Mouse (Mus musculus) kidney, postnatal 0 days (tissue): ENCODE measurements around the gene Svep1. TPM values are rescaled to one million over a fixed set of nuclear protein-coding genes. Genes with fewer than 3 reads are reported as not detected.

Source experiments
- ATAC-seq: fragments of 200-750 bp; cut with Nextera tagmentation; replicated peaks from 2 replicates; pipeline ENCODE4 v1.8.0; 2017; ENCODE audit warnings: low read depth, moderate number of reproducible peaks, moderate TSS enrichment, moderate library complexity; ENCODE audit not compliant: low FRiP score
- DNase-seq: peaks from one replicate; pipeline ENCODE4 v3.0.0-alpha.2; 2016; ENCODE audit warnings: low spot score
- H3K27ac ChIP-seq: fragments of 300-500 bp; sonication (generic); 2 replicates; pipeline ENCODE4 v1.5.1; 2014; ENCODE audit warnings: mild to moderate bottlenecking
- H3K27me3 ChIP-seq: fragments of 300-500 bp; sonication (generic); 2 replicates; pipeline ENCODE4 v1.6.1; 2014; ENCODE audit warnings: low read length, mixed read lengths; ENCODE audit not compliant: insufficient read depth
- H3K36me3 ChIP-seq: fragments of 300-500 bp; sonication (generic); 2 replicates; pipeline ENCODE4 v1.6.1; 2014; ENCODE audit warnings: low read length, mixed read lengths; ENCODE audit not compliant: insufficient read depth
- H3K4me1 ChIP-seq: fragments of 300-500 bp; sonication (generic); replicated peaks from 2 replicates; pipeline ENCODE4 v1.6.1; 2014; ENCODE audit warnings: antibody characterized with exemption, low read length, mixed read lengths; ENCODE audit not compliant: insufficient read depth
- H3K4me2 ChIP-seq: fragments of 300-500 bp; sonication (generic); 2 replicates; pipeline ENCODE4 v1.6.1; 2014; ENCODE audit warnings: mild to moderate bottlenecking, low read length, moderate library complexity, mixed read lengths
- H3K4me3 ChIP-seq: fragments of 300-500 bp; sonication (generic); replicated peaks from 2 replicates; pipeline ENCODE4 v1.5.1; 2014; ENCODE audit warnings: low read depth, low read length
- H3K9ac ChIP-seq: fragments of 300-500 bp; sonication (generic); 2 replicates; pipeline ENCODE4 v1.6.1; 2014; ENCODE audit warnings: low read depth, low read length
- H3K9me3 ChIP-seq: fragments of 300-500 bp; sonication (generic); replicated peaks from 2 replicates; pipeline ENCODE4 v1.6.1; 2016; ENCODE audit warnings: low read length, inconsistent platforms, mixed read lengths
- CTCF ChIP-seq: IDR thresholded peaks from 2 replicates; pipeline ENCODE4 v1.5.1; 2016; ENCODE audit warnings: antibody characterized with exemption, low read depth, mild to moderate bottlenecking, moderate library complexity
- WGBS: fragments of 180-500 bp; shearing (Covaris S2); extraction: QIAGEN DNeasy Blood & Tissue Kit; methylation state at CpG from one replicate; pipeline ENCODE4 v1.1.7; 2014; 5-methylcytosine and 5-hydroxymethylcytosine counted together
- polyA plus RNA-seq: library from polyadenylated mRNA; unstranded; fragments of >200 nt; fragmentation: Nextera tagmentation; extraction: Ambion mirVana; gene quantifications from 2 replicates; pipeline ENCODE4 v1.2.1, GENCODE M21; 2015

The Svep1 gene
- polyA plus RNA-seq, 1 experiment from 2014 or later: 2.5 TPM

- no peak for ATAC-seq
- H3K27ac ChIP-seq: no peak overlapping the region
These were observed 95.7 kb downstream of the Svep1 start for GRCm38 (mm10) chr4:58111008-58111407.

GRCm38 (mm10) chr4:58109793-58110192 lies 96.9 kb downstream of the Svep1 start:
- Histone ChIP-seq H3K36me3 (no peaks in the 10 kb centered on the region), H3K27me3 (no peaks in the 10 kb centered on the region), H3K4me1 (no peaks in the 10 kb centered on the region), H3K4me2 (no peak overlapping the region), H3K9me3 (no peaks in the 10 kb centered on the region), H3K9ac (no peak overlapping the region), H3K4me3 (no peak overlapping the region), H3K27ac (no peak overlapping the region)
- DNase-seq (no peak), ATAC-seq (no peak)
- TF ChIP-seq CTCF: no peak
- 80% methylated on average over 6 of the region's 6 CpGs for WGBS

More at GRCm38 (mm10) chr4:58111008-58111407, 95.7 kb downstream of the Svep1 start:
- Histone ChIP-seq H3K4me3 (no peak overlapping the region), H3K27me3 (no peaks in the 10 kb centered on the region), H3K9me3 (no peaks in the 10 kb centered on the region), H3K36me3 (no peaks in the 10 kb centered on the region), H3K4me2 (no peak overlapping the region), H3K4me1 (no peaks in the 10 kb centered on the region), H3K9ac (no peak overlapping the region)
- 82% methylated on average over 10 of the region's 10 CpGs for WGBS
- TF ChIP-seq CTCF: no peak
- no peak for DNase-seq

GRCm38 (mm10) chr4:58108364-58108763 lies 98.3 kb downstream of the Svep1 start:
- 84% methylated on average over 3 of the region's 3 CpGs for WGBS
- no peak for ATAC-seq
- DNase-seq: no peak

GRCm38 (mm10) chr4:58097732-58098131 lies 108.9 kb downstream of the Svep1 start:
- Histone ChIP-seq H3K27me3 (no peaks in the 10 kb centered on the region), H3K4me3 (no peak overlapping the region), H3K9me3 (no peaks in the 10 kb centered on the region), H3K9ac (no peak overlapping the region), H3K27ac (no peak overlapping the region), H3K4me1 (no peaks in the 10 kb centered on the region), H3K36me3 (no peaks in the 10 kb centered on the region), H3K4me2 (no peak overlapping the region)
- 82% methylated on average over 9 of the region's 9 CpGs for WGBS
- ATAC-seq: no peak
- TF ChIP-seq CTCF: no peak
- no peak for DNase-seq

More at GRCm38 (mm10) chr4:58108364-58108763, 98.3 kb downstream of the Svep1 start:
- Histone ChIP-seq H3K36me3 (no peaks in the 10 kb centered on the region), H3K9ac (no peak overlapping the region), H3K4me2 (no peak overlapping the region), H3K4me1 (no peaks in the 10 kb centered on the region), H3K4me3 (no peak overlapping the region), H3K27me3 (no peaks in the 10 kb centered on the region), H3K27ac (no peak overlapping the region), H3K9me3 (no peaks in the 10 kb centered on the region)
- TF ChIP-seq CTCF: no peak

- 61% methylated on average over 1 of the region's 1 CpGs for WGBS
- DNase-seq: no peak
- no peaks in the 10 kb centered on the region for H3K4me1 ChIP-seq
- no peak for TF ChIP-seq CTCF
- no peak overlapping the region for H3K27ac ChIP-seq
- H3K9me3 ChIP-seq: no peaks in the 10 kb centered on the region
- no peak overlapping the region for H3K4me3 ChIP-seq
- H3K36me3 ChIP-seq: no peaks in the 10 kb centered on the region
- H3K4me2 ChIP-seq: no peak overlapping the region
- ATAC-seq: no peak
- H3K27me3 ChIP-seq: no peaks in the 10 kb centered on the region
- no peak overlapping the region for H3K9ac ChIP-seq
These were observed 119.9 kb downstream of the Svep1 start for GRCm38 (mm10) chr4:58086738-58087137.

- no peak overlapping the region for H3K9ac ChIP-seq
- H3K27ac ChIP-seq: no peak overlapping the region
- peak; percentile 53 for DNase-seq
- no peaks in the 10 kb centered on the region for H3K27me3 ChIP-seq
- no peaks in the 10 kb centered on the region for H3K4me1 ChIP-seq
- no peak for ATAC-seq
- WGBS: 52% methylated on average over 4 of the region's 4 CpGs
- H3K4me3 ChIP-seq: no peak overlapping the region
- no peaks in the 10 kb centered on the region for H3K9me3 ChIP-seq
- no peak overlapping the region for H3K4me2 ChIP-seq
- peak; percentile 28; the same call in 1 of the 2 replicates for TF ChIP-seq CTCF
- no peaks in the 10 kb centered on the region for H3K36me3 ChIP-seq
These were observed 120.5 kb downstream of the Svep1 start for GRCm38 (mm10) chr4:58086151-58086550.

- no peak for DNase-seq
- peak; percentile 50 for TF ChIP-seq CTCF
- H3K27ac ChIP-seq: no peak overlapping the region
- no peaks in the 10 kb centered on the region for H3K27me3 ChIP-seq
- WGBS: 94% methylated on average over 3 of the region's 3 CpGs
- ATAC-seq: no peak
- no peak overlapping the region for H3K4me2 ChIP-seq
- no peak overlapping the region for H3K9ac ChIP-seq
- no peaks in the 10 kb centered on the region for H3K36me3 ChIP-seq
- H3K4me1 ChIP-seq: no peaks in the 10 kb centered on the region
- no peak overlapping the region for H3K4me3 ChIP-seq
- H3K9me3 ChIP-seq: no peaks in the 10 kb centered on the region
These were observed 121.3 kb downstream of the Svep1 start for GRCm38 (mm10) chr4:58085340-58085739.
